Mouse (Mus musculus) monocyte, adult 2 months (primary cell): ENCODE results near the gene Alpl.

Source experiments
- DNase-seq, 2 experiments: peaks; one replicate each; pipeline ENCODE4 v3.0.0; 2022; ENCODE audit warnings: low spot score in 2 of 2, low read depth in 1 of 2

Alpl gene

DNA sequence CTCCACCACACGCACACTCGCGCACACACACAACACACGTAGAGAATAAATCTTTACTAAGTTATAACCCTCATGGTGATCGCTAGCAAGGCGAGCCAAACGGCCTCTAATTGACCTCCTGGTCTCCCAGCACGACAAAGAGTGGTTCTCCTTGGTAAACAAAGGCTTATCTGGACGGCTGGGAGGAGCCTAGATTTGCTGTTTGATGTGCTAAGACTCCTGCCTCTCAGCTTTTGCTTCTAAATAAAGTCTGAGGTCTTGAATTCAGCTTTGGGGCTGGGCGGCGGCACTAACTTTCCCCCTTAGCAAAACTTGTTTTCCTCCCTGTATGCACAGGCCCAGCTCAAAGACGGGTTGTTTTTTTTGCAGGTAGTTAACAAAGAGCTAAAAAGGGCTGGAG lies 5.0 kb upstream of the Alpl start:
- no peak for DNase-seq

- DNase-seq, result no peak
These were observed 4.1 kb upstream of the Alpl start for GRCm38 (mm10) chr4:137800324-137800723.

- no peak for DNase-seq
These were observed 854 bp upstream of the Alpl start for GRCm38 (mm10) chr4:137797038-137797437.

GRCm38 (mm10) chr4:137794178-137794900 lies 1.8 kb downstream of the Alpl start:
- DNase-seq, result no peak

- no peak for DNase-seq
These were observed 2.6 kb downstream of the Alpl start for GRCm38 (mm10) chr4:137793611-137794010.

GRCm38 (mm10) chr4:137791440-137791839 lies 4.7 kb downstream of the Alpl start:
- no peak for DNase-seq

DNA sequence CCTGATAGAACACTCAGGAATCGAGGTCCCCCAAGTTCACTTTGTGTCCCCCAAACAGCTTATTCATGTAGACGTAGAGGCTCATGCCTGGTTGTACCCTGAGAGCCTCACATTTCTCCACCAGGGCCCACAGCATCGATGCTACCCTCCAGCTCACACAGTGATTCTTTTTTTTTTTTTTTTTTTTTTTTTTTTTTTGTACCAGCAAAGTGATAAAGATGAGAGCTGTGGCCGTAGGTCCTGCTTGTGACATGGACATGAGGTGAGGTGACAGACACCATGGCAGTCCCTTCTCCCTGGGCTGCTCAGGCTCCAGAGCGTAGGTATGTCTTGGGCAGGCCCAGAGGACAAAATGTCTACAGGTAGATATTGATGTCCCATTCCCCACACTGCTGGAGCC lies 5.2 kb downstream of the Alpl start:
- no peak for DNase-seq

DNA sequence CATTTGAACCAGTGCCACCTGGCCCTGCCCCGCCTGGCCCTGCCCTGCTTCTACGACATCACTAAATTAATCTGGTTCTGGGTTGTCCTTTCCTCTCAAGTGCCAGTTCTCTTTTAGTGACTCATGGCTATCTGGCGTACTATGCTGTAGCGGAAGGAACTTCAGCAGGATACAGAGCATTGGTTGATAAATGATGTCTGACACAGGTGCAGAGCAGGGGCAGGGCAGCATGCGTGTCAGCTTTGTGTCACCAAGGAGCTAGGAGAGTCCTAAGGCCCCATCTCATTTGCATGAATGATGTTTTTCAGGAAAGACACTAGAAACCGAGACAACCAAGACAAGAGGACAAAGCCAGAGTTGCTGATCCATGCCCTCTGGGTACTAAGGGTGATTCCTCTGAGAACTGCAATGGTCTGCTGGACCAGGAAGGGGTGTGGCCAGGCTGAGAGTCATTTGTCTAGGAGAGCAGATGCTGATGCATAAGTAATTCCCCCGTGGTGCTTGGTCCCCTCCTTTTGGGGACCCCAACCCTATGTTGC lies 7.6 kb downstream of the Alpl start:
- no peak for DNase-seq

- no peak for DNase-seq
These were observed 8.4 kb downstream of the Alpl start for GRCm38 (mm10) chr4:137787589-137788289.

GRCm38 (mm10) chr4:137786488-137786887 lies 9.7 kb downstream of the Alpl start:
- DNase-seq, result no peak

GRCm38 (mm10) chr4:137785270-137785669 lies 10.9 kb downstream of the Alpl start:
- DNase-seq, result no peak

- no peak for DNase-seq
These were observed 11.4 kb downstream of the Alpl start for GRCm38 (mm10) chr4:137784741-137785140.

DNA sequence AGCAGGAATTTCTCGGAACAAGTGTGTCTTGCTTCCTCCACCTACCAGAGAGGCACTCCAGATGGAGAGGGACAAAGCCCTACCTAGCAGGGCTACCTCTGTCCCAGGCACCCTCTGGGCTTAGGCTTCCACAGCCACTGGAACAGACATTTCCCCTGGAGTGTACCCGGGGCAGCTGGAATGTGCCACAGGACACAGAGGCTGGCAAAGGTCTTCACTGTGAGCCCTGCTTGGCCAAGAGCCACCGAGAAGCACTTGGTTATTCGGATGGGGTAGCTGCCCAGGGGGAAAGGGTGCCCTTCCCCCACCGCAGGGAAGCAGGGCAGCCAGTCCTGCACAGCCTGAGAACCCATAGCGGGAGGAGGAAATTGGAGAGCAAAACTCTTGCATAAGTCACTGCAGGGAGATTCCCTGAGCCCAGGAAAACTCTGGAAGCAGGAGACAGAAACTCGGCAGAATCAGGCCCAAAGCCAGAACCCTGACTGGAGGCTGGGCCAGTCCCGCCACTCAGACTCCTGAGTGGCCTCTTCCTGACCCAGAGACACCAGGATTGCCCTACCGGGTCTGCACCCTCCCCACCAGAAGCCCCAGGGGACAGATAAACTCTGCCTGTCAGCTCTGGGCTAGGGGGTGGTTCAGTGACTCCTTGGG lies 12.5 kb downstream of the Alpl start:
- DNase-seq, result no peak

GRCm38 (mm10) chr4:137781949-137782348 lies 14.2 kb downstream of the Alpl start:
- no peak for DNase-seq

- no peak for DNase-seq
These were observed 15.2 kb downstream of the Alpl start for GRCm38 (mm10) chr4:137780986-137781385.

GRCm38 (mm10) chr4:137778397-137779184 lies 17.6 kb downstream of the Alpl start:
- no peak for DNase-seq

DNA sequence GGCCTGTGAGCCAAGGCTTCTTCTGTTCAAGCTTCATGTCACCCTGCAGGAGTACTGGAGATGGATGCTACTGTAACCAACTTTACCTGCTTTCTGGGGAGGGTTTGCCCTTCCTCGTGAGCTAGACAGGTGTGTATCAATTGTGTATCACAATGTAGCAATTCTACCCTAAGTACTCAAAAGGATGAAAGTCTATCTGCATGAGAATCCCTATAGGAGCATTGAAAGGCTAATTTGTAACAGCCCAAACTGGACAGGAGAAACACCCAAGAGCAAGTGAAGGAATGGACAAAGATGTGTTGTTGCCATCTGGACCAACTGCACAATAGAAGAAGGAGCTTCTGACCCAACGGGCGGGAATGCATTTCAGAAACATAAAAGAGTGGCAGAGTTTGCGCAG lies 18.3 kb downstream of the Alpl start:
- no peak for DNase-seq

GRCm38 (mm10) chr4:137774505-137774904 lies 21.7 kb downstream of the Alpl start:
- no peak for DNase-seq

DNA sequence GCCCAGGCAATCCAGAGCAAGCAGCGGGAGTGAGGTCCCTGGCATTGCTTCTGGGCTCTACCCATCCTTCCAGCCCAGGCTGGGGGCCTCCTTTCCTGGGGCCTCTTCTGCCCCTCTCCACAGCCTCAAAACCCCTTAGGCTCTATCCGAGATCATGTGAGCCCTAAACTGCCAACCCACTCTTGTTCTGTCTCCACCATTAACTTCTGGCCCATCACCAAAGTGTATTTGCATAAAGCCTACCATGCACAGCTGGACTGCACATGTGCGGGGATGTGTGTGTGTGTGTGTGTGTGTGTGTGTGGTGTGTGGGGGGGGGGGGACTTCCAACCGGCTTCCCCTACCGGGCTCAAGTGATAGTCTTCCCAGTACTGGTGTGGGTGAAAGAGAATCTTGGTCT lies 22.2 kb downstream of the Alpl start:
- DNase-seq, result no peak

DNA sequence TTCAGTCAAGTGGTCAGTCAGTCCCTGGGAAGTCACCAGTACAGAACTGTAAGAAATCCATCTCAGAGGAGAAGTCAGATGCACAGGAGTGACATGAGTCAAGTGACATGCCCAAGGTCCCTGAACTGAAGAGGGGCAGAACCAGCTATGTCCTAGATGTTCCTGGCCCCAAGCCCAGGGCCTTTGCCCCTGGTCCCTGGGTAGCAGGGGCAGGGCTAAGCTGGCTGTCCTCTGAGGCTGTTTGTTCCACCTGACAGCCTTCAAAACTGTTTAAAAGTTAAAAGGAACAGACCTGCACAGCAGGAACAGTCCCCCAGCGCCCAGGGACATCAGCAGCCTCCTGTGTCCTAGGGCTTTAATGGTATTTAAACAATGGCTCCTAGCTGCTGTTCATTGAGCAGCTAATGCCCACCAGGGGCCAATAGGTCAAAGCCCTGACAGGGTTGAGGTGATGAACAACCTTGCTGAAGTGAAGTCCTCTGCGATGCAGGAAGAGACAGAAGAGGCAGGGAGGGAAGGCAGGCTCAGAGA lies 22.8 kb downstream of the Alpl start:
- DNase-seq, result no peak
